Mouse (Mus musculus) liver, embryonic 14.5 days (tissue): Measurements from ENCODE around the gene Nfam1. TPM values are rescaled to one million over a fixed set of nuclear protein-coding genes. Genes with fewer than 3 reads are reported as not detected.

Experiments
- ATAC-seq: fragments of 200-750 bp; cut with Nextera tagmentation; 2 replicates; pipeline ENCODE4 v1.8.0; 2017; ENCODE audit warnings: moderate number of reproducible peaks, mild to moderate bottlenecking, moderate library complexity; ENCODE audit not compliant: insufficient read depth
- DNase-seq, 3 experiments: peaks; one replicate each; pipeline ENCODE4 v3.0.0-alpha.2; 2012 to 2013; ENCODE audit warnings: low read depth in 3 of 3, low spot score in 3 of 3
- H3K27ac ChIP-seq: fragments of 300-500 bp; sonication (generic); 2 replicates; pipeline ENCODE4 v1.5.1; 2014; ENCODE audit warnings: moderate library complexity, mild to moderate bottlenecking, control low read depth, inconsistent platforms
- H3K27me3 ChIP-seq: fragments of 300-500 bp; sonication (generic); 2 replicates; pipeline ENCODE4 v1.6.1; 2014; ENCODE audit warnings: mild to moderate bottlenecking, low read length, moderate library complexity; ENCODE audit not compliant: control insufficient read depth, insufficient read depth
- H3K36me3 ChIP-seq: fragments of 300-500 bp; sonication (generic); replicated peaks from 2 replicates; pipeline ENCODE4 v1.6.1; 2014; ENCODE audit warnings: low read depth; ENCODE audit not compliant: control insufficient read depth, insufficient read depth
- H3K4me1 ChIP-seq, 2 experiments: fragments of 200-500 bp in 1 of 2; fragments of 300-500 bp in 1 of 2; sonication (generic) in 1 of 2; replicated peaks; 2 replicates each; pipeline ENCODE4 v1.6.1; 2012 to 2014; ENCODE audit warnings: antibody characterized with exemption in 1 of 2, inconsistent platforms in 1 of 2, low read length in 1 of 2; ENCODE audit not compliant: control insufficient read depth in 2 of 2, insufficient read depth in 2 of 2
- H3K4me2 ChIP-seq: fragments of 300-500 bp; sonication (generic); 2 replicates; pipeline ENCODE4 v1.6.1; 2014; ENCODE audit warnings: low read depth, mild to moderate bottlenecking, control low read depth, moderate library complexity
- H3K4me3 ChIP-seq, 2 experiments: fragments of 200-500 bp in 1 of 2; fragments of 300-500 bp in 1 of 2; sonication (generic) in 1 of 2; 2 replicates each; pipeline ENCODE4 v1.5.1; 2012 to 2014; ENCODE audit warnings: low read depth in 2 of 2, low read length in 2 of 2, mild to moderate bottlenecking in 2 of 2, control low read depth in 1 of 2, inconsistent platforms in 1 of 2, moderate library complexity in 1 of 2; ENCODE audit not compliant: insufficient read depth in 1 of 2
- H3K9ac ChIP-seq: fragments of 300-500 bp; sonication (generic); replicated peaks from 2 replicates; pipeline ENCODE4 v1.6.1; 2014; ENCODE audit warnings: mild to moderate bottlenecking, control low read depth, moderate library complexity
- H3K9me3 ChIP-seq: fragments of 300-500 bp; sonication (generic); 2 replicates; pipeline ENCODE4 v1.6.1; 2016; ENCODE audit warnings: low read length, mixed read lengths; ENCODE audit not compliant: control insufficient read depth
- CTCF ChIP-seq: IDR thresholded peaks from 2 replicates; pipeline ENCODE4 v1.5.1; 2016; ENCODE audit warnings: antibody characterized with exemption, low read depth, control low read depth
- EP300 ChIP-seq: IDR thresholded peaks from 2 replicates; pipeline ENCODE4 v1.6.1; 2016; ENCODE audit warnings: antibody characterized with exemption, low read depth
- WGBS: fragments of 180-500 bp; shearing (Covaris S2); extraction: QIAGEN DNeasy Blood & Tissue Kit; methylation state at CpG from one replicate; pipeline ENCODE4 v1.1.7; 2014; ENCODE audit not compliant: insufficient replicate concordance; 5-methylcytosine and 5-hydroxymethylcytosine counted together
- polyA plus RNA-seq, 2 experiments: library from polyadenylated mRNA; depleted of rRNA in 1 of 2; stranded (reverse) in 1 of 2; unstranded in 1 of 2; fragments of >200 nt; fragmentation: Nextera tagmentation in 1 of 2; extraction: Ambion mirVana in 1 of 2; gene quantifications; 2 replicates each; pipeline versions ENCODE4 v1.2.1 to v1.2.3; 2012 to 2014

Nfam1 gene
- polyA plus RNA-seq, 2 experiments = 3.6 to 5.9 TPM

DNA sequence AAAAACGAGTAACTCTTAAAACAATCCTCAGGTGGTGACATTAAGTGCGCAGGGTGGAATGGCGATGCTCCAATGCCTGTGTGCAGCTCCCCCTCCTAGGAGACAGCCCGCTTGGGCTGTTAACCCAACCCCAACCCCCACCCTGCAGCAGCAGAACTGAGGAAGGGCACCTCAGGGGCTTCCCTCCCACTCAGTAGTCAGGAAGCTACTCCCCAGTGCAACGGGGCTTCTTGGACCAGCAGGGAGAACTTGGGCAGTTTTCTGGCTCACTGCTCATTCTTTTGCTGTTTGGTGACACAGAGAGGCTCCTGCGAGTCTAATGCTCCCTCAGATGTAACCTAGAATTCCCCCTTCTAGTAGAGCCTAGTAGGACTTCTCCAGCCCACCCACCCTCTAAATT lies 65.2 kb downstream of the Nfam1 start:
- Histone ChIP-seq H3K4me1 (peaks cover 0 to 2% of the 10 kb centered on the region in 2 experiments; a peak in 1 of 4 replicates), H3K36me3 (no peaks in the 10 kb centered on the region), H3K9ac (no peak overlapping the region), H3K4me2 (no peak overlapping the region), H3K27ac (no peak overlapping the region), H3K27me3 (peaks cover 14% of the 10 kb centered on the region), H3K4me3 (no peak overlapping the region), H3K9me3 (no peaks in the 10 kb centered on the region)
- no peak for TF ChIP-seq CTCF
- TF ChIP-seq EP300 = no peak
- ATAC-seq = no peak
- WGBS = 34% methylated on average over 6 of the region's 6 CpGs
- DNase-seq = no peak

GRCm38 (mm10) chr15:82964266-82964825 lies 68.8 kb downstream of the Nfam1 start:
- Histone ChIP-seq H3K36me3 (no peaks in the 10 kb centered on the region), H3K27me3 (peaks cover 45% of the 10 kb centered on the region), H3K9ac (no peak overlapping the region), H3K4me2 (no peak overlapping the region), H3K4me3 (no peak overlapping the region), H3K4me1 (peaks cover 0 to 2% of the 10 kb centered on the region in 2 experiments; a peak in 1 of 4 replicates), H3K27ac (no peak overlapping the region), H3K9me3 (no peaks in the 10 kb centered on the region)
- ATAC-seq (no peak), DNase-seq (no peak)
- WGBS = 67% methylated on average over 14 of the region's 14 CpGs
- TF ChIP-seq CTCF (no peak), EP300 (no peak)

DNA sequence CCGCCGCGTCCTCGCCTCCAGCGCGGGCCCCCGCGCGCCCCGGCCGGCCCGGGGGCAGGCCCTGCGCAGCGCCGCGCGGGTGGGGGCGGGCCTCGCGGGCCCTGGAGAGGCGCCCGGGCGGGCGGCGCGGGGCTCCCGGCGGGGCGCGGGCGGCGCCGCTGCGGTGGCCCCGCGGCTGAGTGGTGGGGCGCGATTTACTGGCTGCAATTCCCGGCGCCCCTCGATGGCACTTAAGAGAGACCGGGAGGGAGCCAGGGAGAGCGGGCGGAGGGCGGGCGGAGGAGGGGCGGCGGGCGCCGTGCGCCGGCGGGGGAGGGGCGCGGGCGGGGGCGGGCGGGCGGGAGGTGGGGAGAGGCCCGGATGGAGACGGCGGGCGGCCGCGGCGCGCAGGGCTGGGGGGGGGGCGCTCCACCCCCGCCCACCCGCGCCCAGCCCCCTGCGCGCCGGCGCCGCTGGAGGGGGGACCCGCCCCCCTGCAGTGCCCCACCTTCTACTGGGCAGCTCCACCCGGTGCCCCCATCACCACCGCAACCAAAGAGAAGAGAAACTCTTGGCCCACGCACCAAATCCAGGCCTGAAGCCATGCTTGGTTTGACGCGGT lies 69.5 kb downstream of the Nfam1 start:
- Histone ChIP-seq H3K9ac (no peak overlapping the region), H3K4me1 (0 out of 4 replicates have a peak, but pooled peaks cover 0 to 2% of the 10 kb centered on the region in 2 experiments), H3K27ac (no peak overlapping the region), H3K4me3 (peak overlapping the region in 1 of 2 experiments; percentile 40; a peak in 2 of 4 replicates), H3K27me3 (peaks cover 51% of the 10 kb centered on the region), H3K9me3 (no peaks in the 10 kb centered on the region), H3K4me2 (peak overlapping the region; percentile 43), H3K36me3 (no peaks in the 10 kb centered on the region)
- 2% methylated on average over 29 of the region's 82 CpGs for WGBS
- ATAC-seq = no peak
- DNase-seq = no peak
- TF ChIP-seq CTCF (no peak), EP300 (no peak)

GRCm38 (mm10) chr15:82963090-82963489 lies 70.0 kb downstream of the Nfam1 start:
- H3K4me2 ChIP-seq = peak overlapping the region; percentile 43
- H3K4me3 ChIP-seq = peak overlapping the region in 1 of 2 experiments; percentile 40; a peak in 1 of 4 replicates
- DNase-seq (no peak), ATAC-seq (no peak)
- H3K27me3 ChIP-seq = peaks cover 53% of the 10 kb centered on the region
- H3K36me3 ChIP-seq = no peaks in the 10 kb centered on the region
- 5% methylated on average over 39 of the region's 39 CpGs for WGBS
- no peaks in the 10 kb centered on the region for H3K9me3 ChIP-seq
- no peak overlapping the region for H3K9ac ChIP-seq
- no peak for TF ChIP-seq EP300
- no peak for TF ChIP-seq CTCF
- H3K27ac ChIP-seq = no peak overlapping the region
- H3K4me1 ChIP-seq = 0 out of 4 replicates have a peak, but pooled peaks cover 0 to 2% of the 10 kb centered on the region in 2 experiments

DNA sequence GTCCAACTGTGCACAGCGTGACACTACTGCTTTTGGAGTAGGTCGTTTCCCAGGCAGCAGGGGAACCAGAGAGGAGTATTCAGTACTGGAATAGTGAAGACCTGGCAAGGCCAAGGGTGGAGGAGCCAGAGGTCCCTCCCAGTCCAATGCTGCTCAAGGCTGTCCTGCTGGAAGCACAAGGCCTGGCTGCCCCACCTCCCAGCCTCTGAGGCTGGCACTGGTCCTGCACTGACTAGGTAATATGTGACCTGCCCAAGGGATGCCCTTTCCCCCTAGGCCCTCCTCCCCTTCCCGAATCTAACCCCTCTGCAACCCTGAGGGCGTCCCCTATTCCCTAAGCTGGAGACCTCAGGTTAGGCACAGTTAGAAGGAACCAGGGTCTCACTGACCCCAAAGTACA lies 70.6 kb downstream of the Nfam1 start:
- no peaks in the 10 kb centered on the region for H3K36me3 ChIP-seq
- no peaks in the 10 kb centered on the region for H3K4me1 ChIP-seq
- no peak overlapping the region for H3K9ac ChIP-seq
- H3K4me3 ChIP-seq = no peak overlapping the region
- H3K27ac ChIP-seq = no peak overlapping the region
- TF ChIP-seq CTCF (no peak), EP300 (no peak)
- no peak overlapping the region for H3K4me2 ChIP-seq
- DNase-seq (no peak), ATAC-seq (no peak)
- 36% methylated on average over 4 of the region's 4 CpGs for WGBS
- H3K9me3 ChIP-seq = no peaks in the 10 kb centered on the region
- peaks cover 53% of the 10 kb centered on the region for H3K27me3 ChIP-seq
